Mouse (Mus musculus) cerebellum, adult (tissue): ENCODE measurements around the gene Cd99l2.

ENCODE experiments used
- ATAC-seq: cut with Nextera tagmentation; 2 replicates; pipeline ENCODE4 v1.9.2; 2017; ENCODE audit warnings: mild to moderate bottlenecking, moderate library complexity, mixed read lengths; ENCODE audit not compliant: insufficient number of reproducible peaks, low FRiP score, low TSS enrichment

Cd99l2 gene

GRCm38 (mm10) chrX:71381571-71381970 is 111.1 kb downstream of the Cd99l2 start:
- ATAC-seq = no peak

- no peak for ATAC-seq
Measured at GRCm38 (mm10) chrX:71378435-71378834, 114.2 kb downstream of the Cd99l2 start.

DNA sequence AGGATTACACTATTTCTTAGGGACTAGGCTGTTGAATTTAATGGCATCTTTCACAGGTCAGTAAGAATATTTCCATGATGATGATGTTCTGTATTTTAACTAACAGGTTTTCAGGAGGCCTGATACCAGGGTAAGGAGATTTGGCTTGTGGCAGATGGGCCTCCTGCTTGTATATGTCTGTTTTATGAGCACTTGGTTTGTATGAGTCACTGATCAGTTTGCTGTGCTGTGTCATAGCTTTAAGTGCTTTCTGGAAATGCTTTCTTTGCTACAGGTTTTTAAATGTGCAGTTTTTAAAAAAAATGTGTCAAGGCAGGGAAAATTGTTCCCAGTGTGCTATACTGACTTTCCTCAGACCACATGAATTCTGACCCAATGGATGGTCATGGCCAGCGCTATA is 115.9 kb downstream of the Cd99l2 start:
- ATAC-seq = no peak
